Mouse (Mus musculus): ENCODE results near the gene Gm10322. TPM values are rescaled to one million over a fixed set of nuclear protein-coding genes. Genes with fewer than 3 reads are reported as not detected.
A peak's percentile ranks its signal among the peaks of the same experiment; 100 is the strongest.

Gene Gm10322
- total and polyA plus RNA-seq, 2 experiments from 2014 or later: not detected

DNA sequence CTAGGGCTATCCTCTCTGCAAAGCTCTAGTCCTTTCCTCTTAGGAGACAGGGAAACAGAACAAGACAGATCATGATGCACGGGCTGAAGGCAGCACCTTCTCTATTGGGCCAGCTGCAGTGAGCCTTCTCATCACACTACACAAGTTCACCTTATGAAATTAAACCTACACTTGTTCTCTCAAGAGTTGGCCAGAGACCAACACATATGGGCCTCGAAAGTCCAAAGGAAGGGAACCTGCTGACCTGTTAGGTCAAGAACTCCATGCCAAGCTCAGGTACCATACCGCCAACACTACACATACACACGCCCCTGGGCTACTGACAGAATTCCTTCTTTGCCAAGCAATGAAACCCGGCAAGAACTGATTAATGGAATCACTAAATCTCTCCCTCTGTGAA, 452 bp upstream of the Gm10322 start:
- ATAC-seq: no peak
- no peaks in the 10 kb centered on the region for H3K36me3 ChIP-seq (ENCODE audit: insufficient read depth)
- peak overlapping the region; percentile 78 for H3K4me2 ChIP-seq (ENCODE audit: low read depth)
- peak overlapping the region; percentile 96 for H3K4me3 ChIP-seq (ENCODE audit: low read depth, low read length)
- peaks cover 15% of the 10 kb centered on the region; the same call in 1 of the 2 replicates for H3K4me1 ChIP-seq (ENCODE audit: insufficient read depth)
- TF ChIP-seq CTCF (IDR thresholded peaks at IDR 0.05; ENCODE audit: low read depth): no peak
- H3K27ac ChIP-seq (ENCODE audit: low read depth, low read length): no peak overlapping the region
- DNase-seq: no peak
- 24% methylated on average over 5 of the region's 5 CpGs for WGBS
- peak overlapping the region; percentile 87 for H3K9ac ChIP-seq
- H3K27me3 ChIP-seq (ENCODE audit: insufficient read depth, low read length): no peaks in the 10 kb centered on the region
- H3K9me3 ChIP-seq (ENCODE audit: low read length): no peaks in the 10 kb centered on the region

DNA sequence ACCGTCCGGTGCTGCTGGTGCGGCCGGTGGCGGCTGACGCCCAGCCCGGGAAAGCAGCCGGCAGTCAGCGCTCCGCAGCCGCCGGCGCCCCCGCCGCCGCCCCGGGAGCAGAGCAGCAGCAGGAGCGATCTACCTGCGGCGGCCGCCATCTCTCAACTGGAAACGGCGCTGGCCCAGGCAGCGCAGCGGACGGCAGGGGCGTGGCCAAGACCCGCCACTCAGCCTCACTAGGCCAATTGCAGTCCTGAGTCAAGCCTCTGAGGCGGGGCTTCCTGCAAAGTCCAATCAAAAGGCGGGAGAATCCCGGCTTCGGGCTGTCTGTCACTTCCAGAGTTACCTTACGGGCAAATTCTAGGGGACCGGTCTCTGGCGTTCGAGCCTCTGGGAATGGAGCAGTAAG, 659 bp downstream of the Gm10322 start, which contains the start of gene Mcu:
Mcu (minus strand) TSS at position 171 of the 400 bp plus-strand sequence.
- Histone ChIP-seq H3K27me3 (ENCODE audit: insufficient read depth, low read length) (no peaks in the 10 kb centered on the region), H3K9me3 (ENCODE audit: low read length) (no peaks in the 10 kb centered on the region), H3K4me1 (ENCODE audit: insufficient read depth) (peaks cover 15% of the 10 kb centered on the region; the same call in 1 of the 2 replicates), H3K27ac (ENCODE audit: low read depth, low read length) (peak within 1 kb of the TSS; percentile 88), H3K4me3 (ENCODE audit: low read depth, low read length) (peak within 1 kb of the TSS; percentile 96), H3K9ac (peak within 1 kb of the TSS; percentile 87), H3K36me3 (ENCODE audit: insufficient read depth) (no peaks in the 10 kb centered on the region), H3K4me2 (ENCODE audit: low read depth) (peak within 1 kb of the TSS; percentile 78)
- 1% methylated on average over 36 of the region's 36 CpGs for WGBS
- TF ChIP-seq CTCF (IDR thresholded peaks at IDR 0.05; ENCODE audit: low read depth): no peak
- peak; percentile 100 for ATAC-seq
- DNase-seq: peak; percentile 96

DNA sequence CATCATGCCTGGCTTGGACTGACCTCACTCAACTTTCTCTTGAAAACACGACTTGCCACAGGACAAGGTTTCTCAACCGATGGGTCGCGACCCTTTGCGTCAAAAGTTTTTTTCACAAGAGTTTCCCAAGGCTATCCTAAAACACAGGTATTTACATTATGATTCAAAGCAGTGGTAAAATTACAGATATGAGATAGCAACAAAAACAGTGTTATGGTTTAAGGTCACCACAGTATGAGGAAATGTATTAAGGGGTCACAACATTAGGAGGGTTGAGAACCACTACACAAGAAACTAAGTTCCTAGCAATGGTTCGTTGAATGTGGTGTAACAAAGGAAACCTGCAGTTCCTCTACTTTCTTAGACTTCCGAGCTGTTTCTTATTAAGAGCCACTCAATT, 1.9 kb downstream of the Gm10322 start:
- no peak overlapping the region for H3K4me2 ChIP-seq (ENCODE audit: low read depth)
- no peak overlapping the region for H3K9ac ChIP-seq
- H3K36me3 ChIP-seq (ENCODE audit: insufficient read depth): no peaks in the 10 kb centered on the region
- no peaks in the 10 kb centered on the region for H3K27me3 ChIP-seq (ENCODE audit: insufficient read depth, low read length)
- H3K9me3 ChIP-seq (ENCODE audit: low read length): no peaks in the 10 kb centered on the region
- WGBS: 91% methylated on average over 7 of the region's 7 CpGs
- no peak overlapping the region for H3K4me3 ChIP-seq (ENCODE audit: low read depth, low read length)
- H3K27ac ChIP-seq (ENCODE audit: low read depth, low read length): no peak overlapping the region
- ATAC-seq (no peak), DNase-seq (no peak)
- H3K4me1 ChIP-seq (ENCODE audit: insufficient read depth): peaks cover 15% of the 10 kb centered on the region; the same call in 1 of the 2 replicates
- no peak for TF ChIP-seq CTCF (IDR thresholded peaks at IDR 0.05; ENCODE audit: low read depth)

DNA sequence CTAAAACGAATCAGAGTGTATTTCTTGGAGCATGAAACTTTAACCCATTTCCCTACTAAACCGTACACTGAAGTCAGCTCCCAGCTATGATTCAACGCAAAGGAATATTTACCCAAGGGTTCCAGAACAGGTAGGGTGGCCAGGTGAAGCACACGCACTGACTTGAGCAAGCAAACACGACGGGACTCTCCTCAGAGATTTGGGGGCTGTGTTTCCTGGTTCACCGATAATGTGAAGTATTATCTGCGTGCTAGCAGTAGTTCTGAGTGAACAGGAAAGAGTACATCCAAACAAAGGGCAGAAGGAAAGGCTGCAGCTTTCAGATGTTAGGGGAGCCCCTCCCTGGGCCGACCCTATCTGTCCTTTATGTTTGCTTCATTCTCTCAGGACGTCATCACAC, 5.5 kb downstream of the Gm10322 start:
- 77% methylated on average over 10 of the region's 10 CpGs for WGBS

DNA sequence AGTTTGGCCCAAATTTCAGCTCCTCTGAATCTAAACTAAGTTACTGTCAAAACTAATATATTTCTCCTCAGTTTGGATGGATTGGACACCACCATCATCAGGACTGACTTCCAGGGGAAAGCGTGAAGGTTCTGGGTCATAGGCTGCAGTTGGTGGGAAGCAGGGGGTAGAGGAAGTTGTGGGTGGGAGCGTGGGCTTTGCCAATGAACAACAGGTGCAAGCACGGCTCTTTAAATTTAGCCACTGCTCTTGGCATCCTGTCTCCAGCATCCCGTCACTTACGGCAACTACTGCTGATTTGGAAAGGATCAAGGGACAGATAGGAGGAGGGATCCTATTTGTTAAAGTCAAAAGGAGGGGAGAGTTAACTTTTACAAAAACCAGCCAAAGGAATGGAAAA, 7.6 kb downstream of the Gm10322 start:
- no peak overlapping the region for H3K4me2 ChIP-seq (ENCODE audit: low read depth)
- H3K27ac ChIP-seq (ENCODE audit: low read depth, low read length): no peak overlapping the region
- ATAC-seq (no peak), DNase-seq (no peak)
- H3K9ac ChIP-seq: no peak overlapping the region
- no peaks in the 10 kb centered on the region for H3K36me3 ChIP-seq (ENCODE audit: insufficient read depth)
- H3K27me3 ChIP-seq (ENCODE audit: insufficient read depth, low read length): no peaks in the 10 kb centered on the region
- H3K4me1 ChIP-seq (ENCODE audit: insufficient read depth): no peaks in the 10 kb centered on the region
- no peak for TF ChIP-seq CTCF (IDR thresholded peaks at IDR 0.05; ENCODE audit: low read depth)
- 51% methylated on average over 5 of the region's 5 CpGs for WGBS
- no peaks in the 10 kb centered on the region for H3K9me3 ChIP-seq (ENCODE audit: low read length)
- H3K4me3 ChIP-seq (ENCODE audit: low read depth, low read length): no peak overlapping the region

More for the DNA sequence above, 5.5 kb downstream of the Gm10322 start:
- H3K9ac ChIP-seq: no peak overlapping the region
- H3K27me3 ChIP-seq (ENCODE audit: insufficient read depth, low read length): no peaks in the 10 kb centered on the region
- ATAC-seq: no peak
- no peak overlapping the region for H3K4me2 ChIP-seq (ENCODE audit: low read depth)
- H3K4me1 ChIP-seq (ENCODE audit: insufficient read depth): 0 out of 2 replicates have a peak, but pooled peaks cover 3% of the 10 kb centered on the region
- no peak overlapping the region for H3K4me3 ChIP-seq (ENCODE audit: low read depth, low read length)
- H3K9me3 ChIP-seq (ENCODE audit: low read length): no peaks in the 10 kb centered on the region
- DNase-seq: no peak
- no peak overlapping the region for H3K27ac ChIP-seq (ENCODE audit: low read depth, low read length)
- no peaks in the 10 kb centered on the region for H3K36me3 ChIP-seq (ENCODE audit: insufficient read depth)
- TF ChIP-seq CTCF (IDR thresholded peaks at IDR 0.05; ENCODE audit: low read depth): no peak

DNA sequence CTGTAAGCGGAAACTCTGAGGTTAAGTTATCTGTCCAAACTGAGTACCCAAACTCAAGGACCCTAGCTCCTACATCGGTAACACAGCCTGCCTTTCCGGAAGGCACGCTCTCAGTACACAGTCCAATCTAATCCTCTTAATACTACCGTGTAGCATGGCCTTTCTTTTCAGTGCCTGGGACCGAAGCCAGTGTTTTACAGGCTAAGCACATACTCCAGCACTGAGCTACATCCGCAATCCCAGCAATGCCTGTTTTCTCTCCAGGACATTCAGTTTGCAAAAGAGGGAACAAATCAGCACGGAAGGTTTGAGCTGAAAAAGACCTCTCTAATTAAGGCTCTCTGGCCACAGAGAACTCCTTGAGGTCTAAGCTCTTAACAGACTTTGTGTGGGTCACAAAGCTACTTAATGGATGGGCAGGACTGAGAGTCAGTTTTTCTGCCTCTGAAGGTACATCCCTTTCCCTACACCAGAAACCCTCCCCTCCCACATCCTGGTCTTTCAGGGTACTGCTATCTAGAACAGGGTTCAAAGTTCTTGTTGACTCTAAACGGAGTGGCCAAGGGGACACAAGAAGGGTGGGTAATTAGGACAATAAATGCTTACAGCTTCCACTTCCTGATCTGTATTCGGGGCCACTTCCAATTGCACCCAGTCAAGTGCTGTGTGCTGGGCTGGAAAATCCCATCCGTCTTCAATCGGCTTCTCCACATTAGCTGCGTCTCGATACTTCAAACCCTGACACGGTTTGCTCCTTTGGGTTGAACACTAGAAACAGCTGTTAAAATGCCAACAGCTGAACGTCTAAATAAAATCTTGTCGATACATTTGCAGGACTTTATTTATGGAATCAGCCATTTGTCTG, 13.0 kb downstream of the Gm10322 start:
- WGBS: 26% methylated on average over 17 of the region's 17 CpGs
- Histone ChIP-seq H3K27ac (ENCODE audit: low read depth, low read length) (peak overlapping the region; percentile 54), H3K9ac (no peak overlapping the region), H3K27me3 (ENCODE audit: insufficient read depth, low read length) (no peaks in the 10 kb centered on the region), H3K4me3 (ENCODE audit: low read depth, low read length) (no peak overlapping the region), H3K36me3 (ENCODE audit: insufficient read depth) (no peaks in the 10 kb centered on the region), H3K4me1 (ENCODE audit: insufficient read depth) (no peaks in the 10 kb centered on the region; the same call in 1 of the 2 replicates), H3K9me3 (ENCODE audit: low read length) (no peaks in the 10 kb centered on the region), H3K4me2 (ENCODE audit: low read depth) (no peak overlapping the region)
- ATAC-seq: peak; percentile 91
- no peak for TF ChIP-seq CTCF (IDR thresholded peaks at IDR 0.05; ENCODE audit: low read depth)
- DNase-seq: peak; percentile 58

DNA sequence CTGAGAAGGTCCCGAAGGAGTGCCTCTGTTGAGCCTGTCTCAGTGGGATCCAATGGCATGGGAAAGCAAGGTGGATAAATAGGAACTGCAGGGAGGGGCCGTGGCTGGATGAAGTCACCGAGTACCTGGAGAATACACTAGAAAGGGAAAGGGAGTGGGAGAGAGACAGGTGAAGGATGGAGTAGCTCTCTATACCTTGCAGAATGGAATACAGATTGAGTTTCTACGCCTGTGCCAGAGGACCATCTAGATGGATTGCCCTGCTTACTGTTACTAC, 13.6 kb downstream of the Gm10322 start:
- H3K36me3 ChIP-seq (ENCODE audit: insufficient read depth): no peaks in the 10 kb centered on the region
- no peak overlapping the region for H3K4me3 ChIP-seq (ENCODE audit: low read depth, low read length)
- H3K9ac ChIP-seq: no peak overlapping the region
- no peak for TF ChIP-seq CTCF (IDR thresholded peaks at IDR 0.05; ENCODE audit: low read depth)
- H3K4me1 ChIP-seq (ENCODE audit: insufficient read depth): no peaks in the 10 kb centered on the region; the same call in 1 of the 2 replicates
- 70% methylated on average over 4 of the region's 4 CpGs for WGBS
- H3K27me3 ChIP-seq (ENCODE audit: insufficient read depth, low read length): no peaks in the 10 kb centered on the region
- no peak overlapping the region for H3K4me2 ChIP-seq (ENCODE audit: low read depth)
- no peaks in the 10 kb centered on the region for H3K9me3 ChIP-seq (ENCODE audit: low read length)
- no peak for DNase-seq
- H3K27ac ChIP-seq (ENCODE audit: low read depth, low read length): peak overlapping the region; percentile 54
- ATAC-seq: no peak
